Mouse (Mus musculus): ENCODE measurements at regions not wholly inside any gene's neighbourhood (a gene's known extent, or its start where the extent isn't known, plus 50 kb on each side); places are given as distances from the start of the nearest gene placed in this dataset.

- DNase-seq = no peak
Measured at GRCm38 (mm10) chr7:117875241-117875640, 240.7 kb downstream of the Rps15a start.

- DNase-seq = no peak
Measured at GRCm38 (mm10) chr7:117859419-117859818, 256.6 kb downstream of the Rps15a start.

- DNase-seq = peak; percentile 33
Measured at GRCm38 (mm10) chr7:117855955-117856354, 260.0 kb downstream of the Rps15a start.

GRCm38 (mm10) chr7:117853716-117854115 is 262.3 kb downstream of the Rps15a start:
- no peak for DNase-seq

GRCm38 (mm10) chr7:117852866-117853265 is 263.1 kb downstream of the Rps15a start:
- peak; percentile 19 for DNase-seq

- no peak for DNase-seq
Measured at GRCm38 (mm10) chr7:117850822-117851221, 265.2 kb downstream of the Rps15a start.

GRCm38 (mm10) chr7:117846041-117846440 is 269.9 kb downstream of the Rps15a start:
- DNase-seq = no peak

GRCm38 (mm10) chr7:117842780-117843179 is 273.2 kb downstream of the Rps15a start:
- DNase-seq = peak; percentile 38

- DNase-seq = no peak
Measured at GRCm38 (mm10) chr7:117795035-117795434, 321.0 kb downstream of the Rps15a start.

GRCm38 (mm10) chr7:117793991-117794390 is 322.0 kb downstream of the Rps15a start:
- DNase-seq = no peak

GRCm38 (mm10) chr7:117792456-117792855 is 323.5 kb downstream of the Rps15a start:
- no peak for DNase-seq

- DNase-seq = peak; percentile 33
Measured at GRCm38 (mm10) chr7:117778996-117779395, 337.0 kb downstream of the Rps15a start.

GRCm38 (mm10) chr7:117777921-117778320 is 338.1 kb downstream of the Rps15a start:
- DNase-seq = no peak

GRCm38 (mm10) chr7:117771836-117772235 is 344.2 kb downstream of the Rps15a start:
- DNase-seq = peak; percentile 18

GRCm38 (mm10) chr7:117759506-117759905 is 356.5 kb downstream of the Rps15a start:
- no peak for DNase-seq

- no peak for DNase-seq
Measured at GRCm38 (mm10) chr7:117757033-117757432, 359.0 kb downstream of the Rps15a start.

- peak; percentile 27 for DNase-seq
Measured at GRCm38 (mm10) chr7:117755830-117756229, 360.2 kb downstream of the Rps15a start.

GRCm38 (mm10) chr7:117753296-117753695 is 362.7 kb downstream of the Rps15a start:
- peak; percentile 72 for DNase-seq

GRCm38 (mm10) chr7:117752302-117753185 is 363.4 kb downstream of the Rps15a start:
- DNase-seq = peak; percentile 58

GRCm38 (mm10) chr7:117747991-117748390 is 367.2 kb downstream of the Xylt1 start:
- no peak for DNase-seq

GRCm38 (mm10) chr7:117746393-117746792 is 365.6 kb downstream of the Xylt1 start:
- no peak for DNase-seq

- DNase-seq = peak; percentile 62
Measured at GRCm38 (mm10) chr7:117739706-117740105, 358.9 kb downstream of the Xylt1 start.

GRCm38 (mm10) chr7:117735699-117736020 is 354.9 kb downstream of the Xylt1 start:
- no peak for DNase-seq

All from adrenal gland, adult 2 months (tissue).